Mouse (Mus musculus) heart, postnatal 0 days (tissue): Measurements from ENCODE around the gene Rab11a. TPM values are rescaled to one million over a fixed set of nuclear protein-coding genes. Genes with fewer than 3 reads are reported as not detected.

Source experiments
- ATAC-seq: fragments of 200-750 bp; cut with Nextera tagmentation; 2 replicates; pipeline ENCODE4 v1.8.0; 2017; ENCODE audit warnings: low read depth, moderate number of reproducible peaks, moderate library complexity; ENCODE audit not compliant: insufficient read depth
- DNase-seq: peaks from one replicate; pipeline ENCODE4 v3.0.0-alpha.2; 2016; ENCODE audit warnings: low spot score
- H3K27ac ChIP-seq: fragments of 300-500 bp; sonication (generic); 2 replicates; pipeline ENCODE4 v1.5.1; 2014; ENCODE audit warnings: low read depth, mild to moderate bottlenecking
- H3K27me3 ChIP-seq: fragments of 300-500 bp; sonication (generic); 2 replicates; pipeline ENCODE4 v1.6.1; 2014; ENCODE audit warnings: low read length, mixed read lengths; ENCODE audit not compliant: control insufficient read depth, insufficient read depth
- H3K36me3 ChIP-seq: fragments of 300-500 bp; sonication (generic); replicated peaks from 2 replicates; pipeline ENCODE4 v1.6.1; 2014; ENCODE audit warnings: low read length, mixed read lengths; ENCODE audit not compliant: control insufficient read depth, insufficient read depth
- H3K4me1 ChIP-seq: fragments of 300-500 bp; sonication (generic); 2 replicates; pipeline ENCODE4 v1.6.1; 2014; ENCODE audit warnings: antibody characterized with exemption; ENCODE audit not compliant: control insufficient read depth, insufficient read depth
- H3K4me2 ChIP-seq: fragments of 300-500 bp; sonication (generic); 2 replicates; pipeline ENCODE4 v1.6.1; 2014; ENCODE audit warnings: low read depth, mild to moderate bottlenecking, low read length, moderate library complexity
- H3K4me3 ChIP-seq: fragments of 300-500 bp; sonication (generic); 2 replicates; pipeline ENCODE4 v1.5.1; 2014; ENCODE audit warnings: low read depth, low read length
- H3K9ac ChIP-seq: fragments of 300-500 bp; sonication (generic); replicated peaks from 2 replicates; pipeline ENCODE4 v1.6.1; 2014; ENCODE audit warnings: low read depth, low read length, mixed read lengths
- H3K9me3 ChIP-seq: fragments of 300-500 bp; sonication (generic); replicated peaks from 2 replicates; pipeline ENCODE4 v1.6.1; 2016; ENCODE audit warnings: low read length; ENCODE audit not compliant: control insufficient read depth
- CTCF ChIP-seq: IDR thresholded peaks from 2 replicates; pipeline ENCODE4 v1.5.1; 2016; ENCODE audit warnings: antibody characterized with exemption, control low read depth, low read depth
- EP300 ChIP-seq: IDR thresholded peaks from 2 replicates; pipeline ENCODE4 v1.6.1; 2016; ENCODE audit warnings: antibody characterized with exemption, low read depth
- WGBS: fragments of 180-500 bp; shearing (Covaris S2); extraction: QIAGEN DNeasy Blood & Tissue Kit; methylation state at CpG from one replicate; pipeline ENCODE4 v1.1.7; 2014; 5-methylcytosine and 5-hydroxymethylcytosine counted together
- polyA plus RNA-seq: library from polyadenylated mRNA; unstranded; fragments of >200 nt; fragmentation: Nextera tagmentation; extraction: Ambion mirVana; gene quantifications from 2 replicates; pipeline ENCODE4 v1.2.1, GENCODE M21; 2015
- total RNA-seq: library from RNA; depleted of rRNA; stranded (reverse); fragments of >200 nt; gene quantifications from 2 replicates; pipeline ENCODE4 v1.2.3, GENCODE M21; 2014; ENCODE audit warnings: low replicate concordance

The Rab11a gene
- total and polyA plus RNA-seq, 2 experiments from 2014 or later: 180 to 438 TPM

- no peak overlapping the region for H3K9ac ChIP-seq
- H3K4me1 ChIP-seq: peaks cover 12% of the 10 kb centered on the region; the same call in 1 of the 2 replicates
- 89% methylated on average over 4 of the region's 4 CpGs for WGBS
- no peak for ATAC-seq
- H3K27me3 ChIP-seq: no peaks in the 10 kb centered on the region
- no peak overlapping the region for H3K4me2 ChIP-seq
- no peak for DNase-seq
- peaks cover 50% of the 10 kb centered on the region for H3K36me3 ChIP-seq
- H3K9me3 ChIP-seq: no peaks in the 10 kb centered on the region
- no peak overlapping the region for H3K27ac ChIP-seq
- no peak overlapping the region for H3K4me3 ChIP-seq
- TF ChIP-seq CTCF (no peak), EP300 (no peak)
These were observed 36.9 kb downstream of the Rab11a start for GRCm38 (mm10) chr9:64700451-64701311.

- no peak overlapping the region for H3K4me2 ChIP-seq
- WGBS: 90% methylated on average over 1 of the region's 1 CpGs
- peaks cover 48% of the 10 kb centered on the region for H3K36me3 ChIP-seq
- TF ChIP-seq CTCF (no peak), EP300 (no peak)
- H3K4me3 ChIP-seq: no peak overlapping the region
- H3K9ac ChIP-seq: no peak overlapping the region
- H3K27ac ChIP-seq: no peak overlapping the region
- DNase-seq (no peak), ATAC-seq (no peak)
- peaks cover 12% of the 10 kb centered on the region; the same call in 1 of the 2 replicates for H3K4me1 ChIP-seq
- H3K9me3 ChIP-seq: no peaks in the 10 kb centered on the region
- no peaks in the 10 kb centered on the region for H3K27me3 ChIP-seq
These were observed 39.0 kb downstream of the Rab11a start for GRCm38 (mm10) chr9:64698586-64698985.

GRCm38 (mm10) chr9:64697677-64698076 is 39.9 kb downstream of the Rab11a start:
- TF ChIP-seq CTCF (no peak), EP300 (no peak)
- Histone ChIP-seq H3K9ac (no peak overlapping the region), H3K27me3 (no peaks in the 10 kb centered on the region), H3K9me3 (no peaks in the 10 kb centered on the region), H3K4me1 (peaks cover 7% of the 10 kb centered on the region; the same call in 1 of the 2 replicates), H3K36me3 (peaks cover 50% of the 10 kb centered on the region), H3K27ac (no peak overlapping the region), H3K4me2 (no peak overlapping the region), H3K4me3 (no peak overlapping the region)
- no peak for DNase-seq
- no peak for ATAC-seq
- 87% methylated on average over 5 of the region's 5 CpGs for whole genome bisulfite sequencing

- TF ChIP-seq CTCF (no peak), EP300 (no peak)
- ATAC-seq: no peak
- H3K4me3 ChIP-seq: no peak overlapping the region
- 83% methylated on average over 1 of the region's 1 CpGs for WGBS
- H3K36me3 ChIP-seq: peaks cover 50% of the 10 kb centered on the region
- no peak for DNase-seq
- no peak overlapping the region for H3K9ac ChIP-seq
- H3K9me3 ChIP-seq: no peaks in the 10 kb centered on the region
- no peak overlapping the region for H3K27ac ChIP-seq
- H3K4me2 ChIP-seq: no peak overlapping the region
- no peaks in the 10 kb centered on the region for H3K27me3 ChIP-seq
- peaks cover under 1% of the 10 kb centered on the region; the same call in 1 of the 2 replicates for H3K4me1 ChIP-seq
These were observed 40.6 kb downstream of the Rab11a start for GRCm38 (mm10) chr9:64697006-64697405.

GRCm38 (mm10) chr9:64696404-64696803 is 41.2 kb downstream of the Rab11a start:
- no peaks in the 10 kb centered on the region for H3K27me3 ChIP-seq
- no peak overlapping the region for H3K4me3 ChIP-seq
- 69% methylated on average over 4 of the region's 4 CpGs for WGBS
- H3K9ac ChIP-seq: no peak overlapping the region
- H3K27ac ChIP-seq: no peak overlapping the region
- DNase-seq (no peak), ATAC-seq (no peak)
- no peak overlapping the region for H3K4me2 ChIP-seq
- TF ChIP-seq CTCF (no peak), EP300 (no peak)
- H3K4me1 ChIP-seq: no peaks in the 10 kb centered on the region
- H3K9me3 ChIP-seq: no peaks in the 10 kb centered on the region
- peaks cover 50% of the 10 kb centered on the region for H3K36me3 ChIP-seq

- ATAC-seq: no peak
These were observed 42.3 kb downstream of the Rab11a start for GRCm38 (mm10) chr9:64695266-64695665.

More at GRCm38 (mm10) chr9:64695266-64695665, 42.3 kb downstream of the Rab11a start:
- Histone ChIP-seq H3K27ac (no peak overlapping the region), H3K9ac (no peak overlapping the region), H3K4me2 (no peak overlapping the region), H3K4me1 (no peaks in the 10 kb centered on the region), H3K4me3 (no peak overlapping the region), H3K27me3 (no peaks in the 10 kb centered on the region), H3K36me3 (peaks cover 45% of the 10 kb centered on the region), H3K9me3 (no peaks in the 10 kb centered on the region)
- 95% methylated on average over 1 of the region's 1 CpGs for WGBS
- TF ChIP-seq EP300 (no peak), CTCF (no peak)
- no peak for DNase-seq
